Mouse (Mus musculus): ENCODE measurements around the gene Scn5a. TPM values are rescaled to one million over a fixed set of nuclear protein-coding genes. Genes with fewer than 3 reads are reported as not detected.

The Scn5a gene
- polyA plus RNA-seq, 1 experiment from 2014 or later: 3.2 TPM

- ATAC-seq (ENCODE audit: low FRiP score): no peak
- no peak overlapping the region for H3K27ac ChIP-seq
- H3K4me2 ChIP-seq: no peak overlapping the region
- no peak overlapping the region for H3K9ac ChIP-seq
- peaks cover 14% of the 10 kb centered on the region for H3K4me1 ChIP-seq
- H3K27me3 ChIP-seq: peaks cover 65% of the 10 kb centered on the region
- H3K36me3 ChIP-seq (replicated peaks): no peaks in the 10 kb centered on the region
- no peak overlapping the region for H3K4me3 ChIP-seq (replicated peaks)
- H3K9me3 ChIP-seq: no peaks in the 10 kb centered on the region
- WGBS: 92% methylated on average over 17 of the region's 17 CpGs
These were observed 1.4 kb upstream of the Scn5a start for GRCm38 (mm10) chr9:119580187-119580586.

DNA sequence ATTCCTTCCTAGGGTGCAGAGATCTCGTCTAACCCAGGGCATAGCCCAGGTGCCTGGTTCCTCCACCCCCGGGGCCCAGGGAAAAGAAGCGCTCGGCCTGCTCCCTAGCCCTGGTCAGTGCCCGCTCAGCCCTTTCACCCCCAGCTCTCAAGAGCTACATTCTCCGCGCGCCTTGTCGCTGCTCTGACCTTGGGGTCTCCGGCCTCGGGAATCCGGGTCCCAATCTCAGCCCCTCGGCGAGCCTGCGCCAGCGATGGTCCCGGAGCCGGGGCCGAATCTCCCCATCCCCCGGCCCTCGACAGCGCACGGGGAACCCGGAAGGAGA is 543 bp downstream of the Scn5a start:
- H3K4me1 ChIP-seq: peaks cover 21% of the 10 kb centered on the region
- WGBS: under 1% methylated on average over 24 of the region's 24 CpGs
- no peaks in the 10 kb centered on the region for H3K9me3 ChIP-seq
- peak overlapping the region; percentile 82 for H3K9ac ChIP-seq
- no peak for ATAC-seq (ENCODE audit: low FRiP score)
- H3K27ac ChIP-seq: no peak overlapping the region
- peak overlapping the region; percentile 70 for H3K4me3 ChIP-seq (replicated peaks)
- H3K4me2 ChIP-seq: peak overlapping the region; percentile 99
- no peaks in the 10 kb centered on the region for H3K36me3 ChIP-seq (replicated peaks)
- peaks cover 82% of the 10 kb centered on the region for H3K27me3 ChIP-seq

GRCm38 (mm10) chr9:119576977-119577376 is 1.8 kb downstream of the Scn5a start:
- WGBS: 88% methylated on average over 2 of the region's 2 CpGs
- Histone ChIP-seq H3K9ac (no peak overlapping the region), H3K4me2 (no peak overlapping the region), H3K9me3 (no peaks in the 10 kb centered on the region), H3K4me3 (replicated peaks) (no peak overlapping the region), H3K27ac (no peak overlapping the region), H3K4me1 (peaks cover 33% of the 10 kb centered on the region), H3K27me3 (peaks cover 95% of the 10 kb centered on the region), H3K36me3 (replicated peaks) (no peaks in the 10 kb centered on the region)
- ATAC-seq (ENCODE audit: low FRiP score): no peak

DNA sequence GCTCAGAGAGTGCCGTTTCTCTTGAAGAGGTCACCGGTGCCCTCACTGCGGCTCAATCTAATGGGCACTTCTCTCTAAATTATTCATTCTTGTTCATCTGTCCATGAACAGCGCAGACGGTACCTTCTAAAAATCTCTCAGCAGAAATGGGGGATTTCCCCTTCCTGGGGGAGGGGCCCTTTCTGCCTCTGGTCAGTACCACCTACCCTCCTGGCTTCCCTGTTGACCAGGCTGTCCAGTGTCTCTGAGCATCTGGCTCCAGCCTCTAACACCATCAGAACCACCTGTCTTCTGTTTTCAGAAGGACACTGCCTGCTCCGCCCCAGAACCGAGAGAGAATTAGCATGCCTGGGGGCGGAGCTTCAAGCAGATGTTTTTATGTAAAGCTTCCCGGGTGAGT is 3.1 kb downstream of the Scn5a start:
- H3K27me3 ChIP-seq: peaks cover 87% of the 10 kb centered on the region
- H3K4me3 ChIP-seq (replicated peaks): no peak overlapping the region
- no peak overlapping the region for H3K9ac ChIP-seq
- H3K36me3 ChIP-seq (replicated peaks): no peaks in the 10 kb centered on the region
- no peak for ATAC-seq (ENCODE audit: low FRiP score)
- H3K9me3 ChIP-seq: no peaks in the 10 kb centered on the region
- WGBS: 61% methylated on average over 9 of the region's 9 CpGs
- H3K4me1 ChIP-seq: peaks cover 46% of the 10 kb centered on the region
- no peak overlapping the region for H3K4me2 ChIP-seq
- H3K27ac ChIP-seq: no peak overlapping the region

GRCm38 (mm10) chr9:119574366-119574765 is 4.5 kb downstream of the Scn5a start:
- 81% methylated on average over 7 of the region's 7 CpGs for WGBS
- Histone ChIP-seq H3K4me1 (peaks cover 54% of the 10 kb centered on the region), H3K4me3 (replicated peaks) (no peak overlapping the region), H3K4me2 (no peak overlapping the region), H3K9me3 (no peaks in the 10 kb centered on the region), H3K27me3 (peaks cover 88% of the 10 kb centered on the region), H3K27ac (no peak overlapping the region), H3K9ac (no peak overlapping the region), H3K36me3 (replicated peaks) (no peaks in the 10 kb centered on the region)
- ATAC-seq (ENCODE audit: low FRiP score): no peak

DNA sequence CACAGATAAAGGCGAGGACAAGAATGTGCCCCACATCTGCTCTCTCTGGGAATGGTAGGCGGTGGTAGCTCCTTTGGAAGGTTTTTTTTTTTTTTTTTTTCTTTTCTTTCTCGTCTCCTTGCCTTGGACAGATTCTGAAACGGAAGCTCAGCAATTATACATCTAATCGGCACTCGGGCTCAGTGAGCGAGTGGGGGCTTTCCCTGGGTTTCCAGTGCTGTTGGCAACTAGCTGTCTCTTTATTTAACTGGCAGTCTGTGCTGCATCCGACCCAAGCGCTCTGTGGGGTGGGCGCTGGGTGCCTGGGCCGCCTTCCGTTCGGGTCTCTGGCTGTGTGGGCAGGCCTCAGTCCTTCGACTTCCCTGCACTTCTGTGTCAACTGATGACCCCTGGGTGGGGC is 5.8 kb downstream of the Scn5a start:
- Histone ChIP-seq H3K4me2 (0 out of 2 replicates have a peak overlapping the region, but pooled peaks have one; percentile 53), H3K27ac (0 out of 2 replicates have a peak overlapping the region, but pooled peaks have one; percentile 62), H3K27me3 (peaks cover 88% of the 10 kb centered on the region), H3K4me3 (replicated peaks) (no peak overlapping the region), H3K36me3 (replicated peaks) (no peaks in the 10 kb centered on the region), H3K9me3 (no peaks in the 10 kb centered on the region), H3K4me1 (peaks cover 40% of the 10 kb centered on the region), H3K9ac (no peak overlapping the region)
- ATAC-seq (ENCODE audit: low FRiP score): no peak
- 26% methylated on average over 14 of the region's 14 CpGs for WGBS

GRCm38 (mm10) chr9:119571411-119571888 is 7.4 kb downstream of the Scn5a start:
- Histone ChIP-seq H3K36me3 (replicated peaks) (no peaks in the 10 kb centered on the region), H3K27me3 (peaks cover 87% of the 10 kb centered on the region), H3K9me3 (no peaks in the 10 kb centered on the region), H3K9ac (no peak overlapping the region; the same call in 1 of the 2 replicates), H3K27ac (peak overlapping the region; percentile 62), H3K4me3 (replicated peaks) (peak overlapping the region; percentile 19), H3K4me2 (peak overlapping the region; percentile 53), H3K4me1 (peaks cover 44% of the 10 kb centered on the region)
- 0% methylated on average over 15 of the region's 15 CpGs for WGBS
- ATAC-seq (ENCODE audit: low FRiP score): peak; percentile 87

DNA sequence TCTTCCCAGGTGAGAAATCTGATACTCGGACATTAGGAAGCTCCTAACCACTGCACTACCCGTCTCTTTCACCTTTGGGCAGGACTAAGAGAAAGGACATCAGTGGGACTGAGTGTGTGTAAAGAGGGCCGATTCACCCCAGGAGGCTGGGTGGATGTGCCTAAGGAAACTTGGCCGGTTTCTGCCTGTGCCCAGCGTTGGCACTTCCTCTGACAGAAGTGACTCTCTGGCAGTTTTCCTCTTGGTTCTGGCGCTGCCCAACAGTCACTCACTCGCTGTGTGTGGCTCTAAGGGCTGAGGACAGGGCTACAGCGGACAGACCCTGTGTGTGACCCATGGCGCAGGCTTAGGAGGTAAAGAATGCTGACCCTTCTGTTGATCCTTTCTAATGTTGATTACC is 8.2 kb downstream of the Scn5a start:
- Histone ChIP-seq H3K9me3 (no peaks in the 10 kb centered on the region), H3K4me3 (replicated peaks) (no peak overlapping the region), H3K9ac (no peak overlapping the region), H3K4me1 (peaks cover 52% of the 10 kb centered on the region), H3K4me2 (peak overlapping the region; percentile 53), H3K27ac (0 out of 2 replicates have a peak overlapping the region, but pooled peaks have one; percentile 47), H3K27me3 (peaks cover 87% of the 10 kb centered on the region), H3K36me3 (replicated peaks) (no peaks in the 10 kb centered on the region)
- ATAC-seq (ENCODE audit: low FRiP score): no peak
- WGBS: 9% methylated on average over 9 of the region's 9 CpGs

DNA sequence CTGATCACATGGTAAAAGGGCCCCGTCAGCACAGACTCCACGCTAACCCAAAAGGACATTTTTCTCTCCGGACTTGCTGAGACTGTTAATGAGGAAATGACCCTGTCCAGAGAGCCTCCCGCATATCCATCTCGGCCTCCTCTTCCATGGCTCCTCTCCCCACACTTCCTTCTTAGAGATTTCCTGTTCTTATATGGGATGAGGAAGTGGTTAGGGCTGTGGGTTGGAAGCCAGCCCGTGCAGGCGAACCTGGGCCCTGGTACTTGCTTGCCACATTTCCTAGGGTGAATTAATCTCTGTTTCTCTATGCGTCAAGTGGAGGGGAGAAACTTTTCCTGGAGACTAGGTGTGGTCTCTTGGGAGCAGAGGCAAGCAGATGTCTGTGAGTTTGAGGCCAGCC is 10.1 kb downstream of the Scn5a start:
- Histone ChIP-seq H3K4me2 (no peak overlapping the region), H3K27me3 (peaks cover 78% of the 10 kb centered on the region), H3K36me3 (replicated peaks) (no peaks in the 10 kb centered on the region), H3K4me1 (peaks cover 49% of the 10 kb centered on the region), H3K9ac (no peak overlapping the region), H3K9me3 (no peaks in the 10 kb centered on the region), H3K27ac (no peak overlapping the region), H3K4me3 (replicated peaks) (no peak overlapping the region)
- ATAC-seq (ENCODE audit: low FRiP score): no peak
- WGBS: 89% methylated on average over 8 of the region's 8 CpGs

DNA sequence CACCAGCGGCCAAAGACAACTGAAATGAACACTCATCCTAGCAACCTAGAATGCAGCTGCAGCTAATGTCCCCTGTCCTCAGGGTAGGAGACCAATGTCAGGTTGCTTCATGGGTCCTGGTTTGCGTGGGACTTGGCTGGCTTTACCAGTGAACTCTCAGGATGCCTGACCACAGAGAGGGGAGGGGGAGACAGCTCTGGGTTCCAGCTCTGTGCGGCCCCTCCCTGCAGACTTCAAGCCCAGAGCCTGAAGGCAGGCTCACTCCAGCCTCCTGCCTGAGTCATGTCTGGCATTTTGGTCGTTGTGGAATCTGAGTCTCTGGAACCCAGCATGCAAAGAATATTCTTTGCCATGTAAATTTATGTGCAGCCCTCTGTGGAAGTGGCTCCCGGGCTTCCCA is 11.0 kb downstream of the Scn5a start:
- H3K36me3 ChIP-seq (replicated peaks): no peaks in the 10 kb centered on the region
- no peak overlapping the region for H3K4me3 ChIP-seq (replicated peaks)
- no peak for ATAC-seq (ENCODE audit: low FRiP score)
- peaks cover 41% of the 10 kb centered on the region for H3K4me1 ChIP-seq
- no peaks in the 10 kb centered on the region for H3K9me3 ChIP-seq
- peaks cover 75% of the 10 kb centered on the region for H3K27me3 ChIP-seq
- no peak overlapping the region for H3K4me2 ChIP-seq
- no peak overlapping the region for H3K9ac ChIP-seq
- H3K27ac ChIP-seq: no peak overlapping the region
- WGBS: 85% methylated on average over 5 of the region's 5 CpGs

DNA sequence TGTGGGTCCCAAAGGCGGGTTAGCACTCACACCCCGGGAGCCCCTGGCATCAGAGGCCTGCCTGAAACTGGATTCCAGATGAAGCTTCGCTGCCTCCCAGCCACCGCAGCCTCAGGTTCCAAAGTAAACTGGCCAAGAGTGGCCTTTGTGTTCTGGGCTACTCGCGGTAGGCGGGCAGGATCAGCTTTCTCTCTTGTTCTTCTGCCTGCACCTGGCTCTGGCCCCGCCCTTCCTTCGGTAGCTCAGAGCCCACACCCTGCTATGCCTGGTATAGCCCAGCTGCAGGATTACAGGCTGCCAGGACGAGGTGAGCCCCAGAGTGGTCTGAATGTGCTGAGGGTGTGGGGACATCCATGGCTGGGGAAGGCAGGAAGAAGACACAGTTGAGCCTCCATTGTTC is 12.6 kb downstream of the Scn5a start:
- ATAC-seq (ENCODE audit: low FRiP score): no peak
- H3K27ac ChIP-seq: no peak overlapping the region
- H3K36me3 ChIP-seq (replicated peaks): no peaks in the 10 kb centered on the region
- H3K4me1 ChIP-seq: peaks cover 38% of the 10 kb centered on the region
- 9% methylated on average over 10 of the region's 10 CpGs for WGBS
- no peak overlapping the region for H3K4me3 ChIP-seq (replicated peaks)
- H3K9me3 ChIP-seq: no peaks in the 10 kb centered on the region
- no peak overlapping the region for H3K9ac ChIP-seq
- peaks cover 71% of the 10 kb centered on the region for H3K27me3 ChIP-seq
- H3K4me2 ChIP-seq: no peak overlapping the region

DNA sequence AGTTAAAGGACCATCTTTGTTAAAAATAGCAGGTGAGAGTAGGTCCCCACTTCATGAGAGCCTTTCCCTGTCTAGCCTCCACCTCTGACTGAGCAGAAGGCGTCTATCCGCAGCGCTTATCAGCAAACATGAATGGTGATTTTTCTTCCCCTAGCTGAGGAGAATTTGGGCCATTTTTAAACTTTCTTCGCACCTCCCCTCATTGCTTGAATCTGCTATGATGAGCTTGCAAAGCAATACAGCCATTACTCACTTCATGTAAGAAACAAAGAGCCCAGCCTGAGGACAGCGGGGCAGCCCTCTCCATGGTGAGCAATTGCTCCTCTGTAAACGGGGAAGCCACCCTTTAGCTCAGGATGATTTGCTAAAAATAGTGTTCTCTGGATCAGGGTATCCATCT is 14.0 kb downstream of the Scn5a start:
- Histone ChIP-seq H3K9me3 (no peaks in the 10 kb centered on the region), H3K27me3 (peaks cover 68% of the 10 kb centered on the region)

GRCm38 (mm10) chr9:119563617-119564016 is 15.2 kb downstream of the Scn5a start:
- Histone ChIP-seq H3K9ac (no peak overlapping the region), H3K4me2 (no peak overlapping the region), H3K4me3 (replicated peaks) (no peak overlapping the region), H3K36me3 (replicated peaks) (no peaks in the 10 kb centered on the region), H3K27ac (no peak overlapping the region), H3K27me3 (peaks cover 57% of the 10 kb centered on the region), H3K4me1 (peaks cover 30% of the 10 kb centered on the region), H3K9me3 (no peaks in the 10 kb centered on the region)
- no peak for ATAC-seq (ENCODE audit: low FRiP score)
- 85% methylated on average over 6 of the region's 6 CpGs for WGBS

More for the DNA sequence above, 14.0 kb downstream of the Scn5a start:
- ATAC-seq (ENCODE audit: low FRiP score): no peak
- Histone ChIP-seq H3K4me2 (no peak overlapping the region), H3K36me3 (replicated peaks) (no peaks in the 10 kb centered on the region), H3K4me3 (replicated peaks) (no peak overlapping the region), H3K9ac (no peak overlapping the region), H3K4me1 (peaks cover 30% of the 10 kb centered on the region), H3K27ac (no peak overlapping the region)
- WGBS: 81% methylated on average over 6 of the region's 6 CpGs

All from forebrain, embryonic 12.5 days (tissue).